Mouse (Mus musculus) cerebellum, adult 2 months (tissue): Measurements from ENCODE around the gene Abhd14b. TPM values are rescaled to one million over a fixed set of nuclear protein-coding genes. Genes with fewer than 3 reads are reported as not detected.

ENCODE experiments used
- DNase-seq, 2 experiments: peaks; one replicate each; pipeline ENCODE4 v3.0.0; 2021
- H3K27ac ChIP-seq: fragments of 200-500 bp; 2 replicates; pipeline ENCODE4 v1.5.1; 2012; ENCODE audit warnings: low read length, control low read depth, inconsistent platforms; ENCODE audit not compliant: insufficient read depth
- H3K27me3 ChIP-seq: fragments of 200-500 bp; 2 replicates; pipeline ENCODE4 v1.6.1; 2012; ENCODE audit warnings: inconsistent platforms, mild to moderate bottlenecking, low read length, moderate library complexity; ENCODE audit not compliant: control insufficient read depth, insufficient read depth
- H3K4me1 ChIP-seq: fragments of 200-500 bp; 2 replicates; pipeline ENCODE4 v1.6.1; 2011; ENCODE audit warnings: low read length; ENCODE audit not compliant: control insufficient read depth, insufficient read depth
- H3K4me3 ChIP-seq: fragments of 200-500 bp; replicated peaks from 2 replicates; pipeline ENCODE3; 2011; ENCODE audit warnings: mild to moderate bottlenecking, low read depth, low read length, control low read depth; ENCODE audit not compliant: insufficient read depth
- CTCF ChIP-seq: fragments of 200-500 bp; IDR thresholded peaks from 2 replicates; pipeline ENCODE4 v1.5.1; 2011; ENCODE audit warnings: low read depth, mild to moderate bottlenecking, control low read depth, low read length, moderate library complexity, borderline replicate concordance; ENCODE audit not compliant: insufficient read depth
- POLR2A ChIP-seq: fragments of 200-500 bp; IDR thresholded peaks from 2 replicates; pipeline ENCODE4 v1.6.1; 2011; ENCODE audit warnings: low read length, control low read depth, borderline replicate concordance; ENCODE audit not compliant: insufficient read depth
- WGBS: fragments of 180-500 bp; shearing (Covaris S2); methylation state at CpG from one replicate; pipeline ENCODE4 v1.1.7; 2018; 5-methylcytosine and 5-hydroxymethylcytosine counted together
- polyA plus RNA-seq: library from polyadenylated mRNA; depleted of rRNA; stranded (reverse); fragments of >200 nt; gene quantifications from 2 replicates; pipeline ENCODE4 v1.2.3, GENCODE M21; 2012

The Abhd14b gene
- polyA plus RNA-seq, 1 experiment, result 59.7 TPM

GRCm38 (mm10) chr9:106451298-106451697 lies 4.0 kb downstream of the Abhd14b start:
- TF ChIP-seq POLR2A (no peak), CTCF (no peak)
- H3K27me3 ChIP-seq, result no peaks in the 10 kb centered on the region
- H3K4me1 ChIP-seq, result peaks cover 41% of the 10 kb centered on the region
- WGBS, result 72% methylated on average over 11 of the region's 11 CpGs
- H3K4me3 ChIP-seq, result no peak overlapping the region
- peak; percentile 24 to 30 for DNase-seq
- H3K27ac ChIP-seq, result no peak overlapping the region

- Histone ChIP-seq H3K4me3 (no peak overlapping the region), H3K27me3 (no peaks in the 10 kb centered on the region), H3K27ac (no peak overlapping the region), H3K4me1 (peaks cover 47% of the 10 kb centered on the region)
- no peak for DNase-seq
- TF ChIP-seq POLR2A, result no peak
- no peak for TF ChIP-seq CTCF
- 58% methylated on average over 2 of the region's 2 CpGs for WGBS
Observed at GRCm38 (mm10) chr9:106451899-106452298, 4.6 kb downstream of the Abhd14b start.

GRCm38 (mm10) chr9:106452351-106452750 lies 5.1 kb downstream of the Abhd14b start:
- H3K27ac ChIP-seq, result no peak overlapping the region
- no peak for DNase-seq
- no peak for TF ChIP-seq POLR2A
- TF ChIP-seq CTCF, result no peak
- no peak overlapping the region for H3K4me3 ChIP-seq
- 36% methylated on average over 6 of the region's 6 CpGs for WGBS
- H3K4me1 ChIP-seq, result peaks cover 52% of the 10 kb centered on the region
- H3K27me3 ChIP-seq, result no peaks in the 10 kb centered on the region

GRCm38 (mm10) chr9:106452821-106453220 lies 5.6 kb downstream of the Abhd14b start:
- Histone ChIP-seq H3K4me1 (peaks cover 55% of the 10 kb centered on the region), H3K4me3 (peak overlapping the region; percentile 79), H3K27ac (peak overlapping the region; percentile 97; the same call in 1 of the 2 replicates), H3K27me3 (no peaks in the 10 kb centered on the region)
- TF ChIP-seq CTCF, result no peak
- no peak for TF ChIP-seq POLR2A
- DNase-seq, result peak; percentile 83 to 87
- WGBS, result 3% methylated on average over 7 of the region's 7 CpGs

GRCm38 (mm10) chr9:106453271-106454070 lies 6.2 kb downstream of the Abhd14b start, which contains the start of gene Pcbp4:
Gene Pcbp4 (plus strand): TSS chr9:106453291.
- peak within 1 kb of the TSS; percentile 94 for H3K4me3 ChIP-seq
- WGBS, result under 1% methylated on average over 52 of the region's 74 CpGs
- H3K27ac ChIP-seq, result peak within 1 kb of the TSS; percentile 97
- H3K27me3 ChIP-seq, result no peaks in the 10 kb centered on the region
- peak; percentile 74 to 80 for DNase-seq
- TF ChIP-seq POLR2A (no peak), CTCF (no peak)
- peaks cover 56% of the 10 kb centered on the region for H3K4me1 ChIP-seq

- H3K27me3 ChIP-seq, result no peaks in the 10 kb centered on the region
- WGBS, result 2% methylated on average over 20 of the region's 20 CpGs
- peak overlapping the region; percentile 94 for H3K4me3 ChIP-seq
- peaks cover 56% of the 10 kb centered on the region for H3K4me1 ChIP-seq
- H3K27ac ChIP-seq, result peak overlapping the region; percentile 81
- no peak for TF ChIP-seq POLR2A
- peak; percentile 53 to 56 for DNase-seq
Observed at GRCm38 (mm10) chr9:106454071-106454761, 7.0 kb downstream of the Abhd14b start.

GRCm38 (mm10) chr9:106454888-106455681 lies 7.8 kb downstream of the Abhd14b start:
- DNase-seq, result peak; percentile 44 to 46
- WGBS, result 8% methylated on average over 17 of the region's 17 CpGs
- no peaks in the 10 kb centered on the region for H3K27me3 ChIP-seq
- H3K4me1 ChIP-seq, result peaks cover 57% of the 10 kb centered on the region
- H3K4me3 ChIP-seq, result peak overlapping the region; percentile 94
- peak overlapping the region; percentile 81 for H3K27ac ChIP-seq
- TF ChIP-seq CTCF (no peak), POLR2A (no peak)
